Mouse (Mus musculus): Measurements from ENCODE around the gene Gm28036. TPM values are rescaled to one million over a fixed set of nuclear protein-coding genes. Genes with fewer than 3 reads are reported as not detected.

Gm28036 gene
- 19.5 and 23.0 TPM in 2 replicates for total RNA-seq (2012; rRNA removed)

DNA sequence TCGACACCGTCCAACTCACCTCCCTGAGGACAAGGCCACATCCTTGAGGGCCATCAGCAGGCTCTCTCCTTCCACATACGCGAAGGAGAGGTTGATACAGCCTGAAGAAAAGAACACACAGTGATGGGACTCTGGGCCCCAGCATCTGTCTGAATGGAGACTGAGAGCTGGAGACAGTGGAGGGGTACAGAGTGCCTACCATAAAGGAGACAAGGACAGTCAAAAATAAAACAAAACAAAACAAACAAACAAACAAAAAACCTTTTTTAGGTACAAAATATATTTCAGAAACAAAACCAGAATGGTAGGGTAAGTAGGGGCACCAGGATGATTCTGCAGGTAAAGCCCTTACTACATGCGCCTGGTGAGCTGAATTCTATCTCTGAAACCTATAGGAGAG, at the start of gene Gm28036:
Gene Gm28036, minus strand, starts transcription at position 101 of the 400 bp plus-strand sequence.
- Histone ChIP-seq H3K9ac (ENCODE audit: insufficient read depth, low read depth, low read length, poor library complexity, severe bottlenecking) (no peak within 1 kb of the TSS), H3K9me3 (ENCODE audit: control insufficient read depth, insufficient read depth, low read depth, low read length) (no peaks in the 10 kb centered on the region), H3K4me1 (ENCODE audit: control insufficient read depth in 2 of 2, insufficient read depth in 2 of 2, low read length in 2 of 2, poor library complexity in 1 of 2) (no peaks in the 10 kb centered on the region), H3K4me3 (ENCODE audit: insufficient read depth in 1 of 2, low read depth in 1 of 2, low read length in 2 of 2, poor library complexity in 1 of 2, severe bottlenecking in 1 of 2) (no peak within 1 kb of the TSS), H3K27ac (ENCODE audit: insufficient read depth, low read depth, low read length, poor library complexity, severe bottlenecking) (no peak within 1 kb of the TSS), H3K36me3 (ENCODE audit: control insufficient read depth, insufficient read depth, low read length, poor library complexity, severe bottlenecking) (peaks cover 11% of the 10 kb centered on the region; the same call in 1 of the 2 replicates)
- in situ Hi-C loops (cut with MboI; ENCODE audit: low sequenced_read_pairs in 2 of 2, unreplicated experiment in 2 of 2) = no loop called here
- TF ChIP-seq HCFC1 (IDR thresholded peaks at IDR 0.05; ENCODE audit: borderline replicate concordance, insufficient read depth, low read length) = no peak
- no peak for TF ChIP-seq MAFK (IDR thresholded peaks at IDR 0.05; ENCODE audit: insufficient read depth, low read depth, low read length)
- TF ChIP-seq ZNF384 (IDR thresholded peaks at IDR 0.05; ENCODE audit: low read depth, low read length) = no peak
- TF ChIP-seq CHD2 (IDR thresholded peaks at IDR 0.05; ENCODE audit: low read depth, low read length) = no peak
- no peak for TF ChIP-seq ZC3H11A (IDR thresholded peaks at IDR 0.05; ENCODE audit: borderline replicate concordance, low read depth, low read length)
- DNase-seq (ENCODE audit: low read depth, low spot score) = no peak

DNA sequence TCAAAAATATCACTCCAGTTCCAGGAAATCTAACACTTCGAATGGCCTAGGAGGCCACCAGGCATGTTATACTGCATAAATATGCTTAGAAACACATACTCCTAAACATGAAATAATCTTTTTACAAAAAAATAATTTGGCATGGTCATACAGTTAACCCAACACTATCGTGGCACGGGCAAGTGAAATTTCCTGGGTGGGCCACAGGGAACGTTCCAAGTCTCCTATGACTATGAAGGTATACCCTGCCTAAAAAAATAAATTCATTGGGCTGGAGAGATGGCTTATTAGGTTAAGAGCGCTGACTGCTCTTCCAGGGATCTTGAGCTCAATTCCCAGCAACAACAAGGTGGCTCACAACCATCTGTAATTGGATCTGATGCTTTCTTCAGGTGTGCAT, 39.7 kb upstream of the Gm28036 start:
- no peak for DNase-seq (ENCODE audit: low read depth, low spot score)
- in situ Hi-C loops (cut with MboI; ENCODE audit: low sequenced_read_pairs in 2 of 2, unreplicated experiment in 2 of 2) = no loop called here

DNA sequence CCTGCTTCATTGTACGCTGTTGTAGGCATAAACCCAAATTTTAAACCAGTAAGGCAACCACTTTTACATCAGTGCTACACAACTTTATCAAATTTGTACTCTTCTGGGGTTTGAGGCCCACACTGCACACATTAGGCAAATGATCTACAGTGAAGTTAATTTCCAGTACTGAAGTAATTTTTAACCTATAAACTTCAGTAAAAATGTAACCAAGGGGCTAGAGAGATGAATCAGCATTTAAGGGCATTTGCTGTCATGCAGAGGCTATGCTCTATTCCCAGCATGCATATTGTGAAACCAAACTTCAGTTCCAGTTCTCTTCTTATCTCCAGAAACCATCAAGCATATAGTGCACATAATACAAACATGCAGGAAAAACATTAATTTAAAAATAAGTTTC, 38.6 kb upstream of the Gm28036 start:
- Histone ChIP-seq H3K4me3 (ENCODE audit: insufficient read depth in 1 of 2, low read depth in 1 of 2, low read length in 2 of 2, poor library complexity in 1 of 2, severe bottlenecking in 1 of 2) (no peak overlapping the region), H3K9ac (ENCODE audit: insufficient read depth, low read depth, low read length, poor library complexity, severe bottlenecking) (no peak overlapping the region), H3K36me3 (ENCODE audit: control insufficient read depth, insufficient read depth, low read length, poor library complexity, severe bottlenecking) (peaks cover 39% of the 10 kb centered on the region; the same call in 1 of the 2 replicates), H3K4me1 (ENCODE audit: control insufficient read depth in 2 of 2, insufficient read depth in 2 of 2, low read length in 2 of 2, poor library complexity in 1 of 2) (no peaks in the 10 kb centered on the region), H3K9me3 (ENCODE audit: control insufficient read depth, insufficient read depth, low read depth, low read length) (no peaks in the 10 kb centered on the region), H3K27ac (ENCODE audit: insufficient read depth, low read depth, low read length, poor library complexity, severe bottlenecking) (no peak overlapping the region)
- no peak for DNase-seq (ENCODE audit: low read depth, low spot score)
- no peak for TF ChIP-seq MAFK (IDR thresholded peaks at IDR 0.05; ENCODE audit: insufficient read depth, low read depth, low read length)
- TF ChIP-seq CHD2 (IDR thresholded peaks at IDR 0.05; ENCODE audit: low read depth, low read length) = no peak
- TF ChIP-seq ZC3H11A (IDR thresholded peaks at IDR 0.05; ENCODE audit: borderline replicate concordance, low read depth, low read length) = no peak
- TF ChIP-seq ZNF384 (IDR thresholded peaks at IDR 0.05; ENCODE audit: low read depth, low read length) = no peak
- no peak for TF ChIP-seq HCFC1 (IDR thresholded peaks at IDR 0.05; ENCODE audit: borderline replicate concordance, insufficient read depth, low read length)
- in situ Hi-C loops (cut with MboI; ENCODE audit: low sequenced_read_pairs in 2 of 2, unreplicated experiment in 2 of 2) = no loop called here

More for the DNA sequence above, 39.7 kb upstream of the Gm28036 start:
- H3K9ac ChIP-seq (ENCODE audit: insufficient read depth, low read depth, low read length, poor library complexity, severe bottlenecking) = no peak overlapping the region
- no peak overlapping the region for H3K27ac ChIP-seq (ENCODE audit: insufficient read depth, low read depth, low read length, poor library complexity, severe bottlenecking)
- H3K4me1 ChIP-seq (ENCODE audit: control insufficient read depth in 2 of 2, insufficient read depth in 2 of 2, low read length in 2 of 2, poor library complexity in 1 of 2) = no peaks in the 10 kb centered on the region
- H3K9me3 ChIP-seq (ENCODE audit: control insufficient read depth, insufficient read depth, low read depth, low read length) = no peaks in the 10 kb centered on the region
- H3K36me3 ChIP-seq (ENCODE audit: control insufficient read depth, insufficient read depth, low read length, poor library complexity, severe bottlenecking) = peaks cover 38% of the 10 kb centered on the region; the same call in 1 of the 2 replicates
- no peak overlapping the region for H3K4me3 ChIP-seq (ENCODE audit: insufficient read depth in 1 of 2, low read depth in 1 of 2, low read length in 2 of 2, poor library complexity in 1 of 2, severe bottlenecking in 1 of 2)
- TF ChIP-seq HCFC1 (IDR thresholded peaks at IDR 0.05; ENCODE audit: borderline replicate concordance, insufficient read depth, low read length) (no peak), CHD2 (IDR thresholded peaks at IDR 0.05; ENCODE audit: low read depth, low read length) (no peak), ZNF384 (IDR thresholded peaks at IDR 0.05; ENCODE audit: low read depth, low read length) (no peak), ZC3H11A (IDR thresholded peaks at IDR 0.05; ENCODE audit: borderline replicate concordance, low read depth, low read length) (no peak), MAFK (IDR thresholded peaks at IDR 0.05; ENCODE audit: insufficient read depth, low read depth, low read length) (no peak)

DNA sequence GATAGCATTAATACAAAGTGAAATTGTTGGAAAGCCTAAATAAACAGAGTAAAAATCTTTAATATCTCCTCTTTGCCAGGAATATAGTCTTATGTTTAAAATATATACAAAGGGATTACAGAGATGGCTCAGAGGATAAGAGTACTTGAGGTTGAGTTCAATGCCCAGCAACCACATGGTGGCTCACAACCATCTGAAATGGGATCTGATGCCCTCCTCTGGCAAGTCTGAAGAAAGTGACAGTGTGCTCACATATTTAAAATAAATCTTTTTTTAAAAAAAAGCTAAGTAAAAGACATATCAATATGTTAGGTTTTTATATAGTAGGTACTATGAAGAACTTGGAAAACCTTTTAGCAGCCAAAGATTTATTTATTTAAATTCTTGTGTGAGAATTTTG, 24.6 kb upstream of the Gm28036 start:
- Histone ChIP-seq H3K9me3 (ENCODE audit: control insufficient read depth, insufficient read depth, low read depth, low read length) (no peaks in the 10 kb centered on the region), H3K9ac (ENCODE audit: insufficient read depth, low read depth, low read length, poor library complexity, severe bottlenecking) (no peak overlapping the region), H3K36me3 (ENCODE audit: control insufficient read depth, insufficient read depth, low read length, poor library complexity, severe bottlenecking) (peaks cover 12% of the 10 kb centered on the region; the same call in 1 of the 2 replicates), H3K4me1 (ENCODE audit: control insufficient read depth in 2 of 2, insufficient read depth in 2 of 2, low read length in 2 of 2, poor library complexity in 1 of 2) (no peaks in the 10 kb centered on the region), H3K4me3 (ENCODE audit: insufficient read depth in 1 of 2, low read depth in 1 of 2, low read length in 2 of 2, poor library complexity in 1 of 2, severe bottlenecking in 1 of 2) (no peak overlapping the region), H3K27ac (ENCODE audit: insufficient read depth, low read depth, low read length, poor library complexity, severe bottlenecking) (no peak overlapping the region)
- TF ChIP-seq ZNF384 (IDR thresholded peaks at IDR 0.05; ENCODE audit: low read depth, low read length) (no peak), ZC3H11A (IDR thresholded peaks at IDR 0.05; ENCODE audit: borderline replicate concordance, low read depth, low read length) (no peak), HCFC1 (IDR thresholded peaks at IDR 0.05; ENCODE audit: borderline replicate concordance, insufficient read depth, low read length) (no peak), CHD2 (IDR thresholded peaks at IDR 0.05; ENCODE audit: low read depth, low read length) (no peak), MAFK (IDR thresholded peaks at IDR 0.05; ENCODE audit: insufficient read depth, low read depth, low read length) (no peak)
- in situ Hi-C loops (cut with MboI; ENCODE audit: low sequenced_read_pairs in 2 of 2, unreplicated experiment in 2 of 2) = no loop called here
- DNase-seq (ENCODE audit: low read depth, low spot score) = no peak

All from ES-E14 (cell line).